Mouse (Mus musculus) heart, embryonic 14.5 days (tissue): ENCODE data around the gene Trim32. TPM values are rescaled to one million over a fixed set of nuclear protein-coding genes. Genes with fewer than 3 reads are reported as not detected.
A peak's percentile ranks its signal among the peaks of the same experiment; 100 is the strongest.

Experiments
- ATAC-seq: fragments of 200-750 bp; cut with Nextera tagmentation; 2 replicates; pipeline ENCODE4 v1.8.0; 2017; ENCODE audit warnings: low read depth, moderate TSS enrichment; ENCODE audit not compliant: insufficient number of reproducible peaks, insufficient read depth, low FRiP score
- H3K27ac ChIP-seq, 2 experiments: fragments of 200-500 bp in 1 of 2; fragments of 300-500 bp in 1 of 2; sonication (generic) in 1 of 2; replicated peaks in 1 of 2; 2 replicates each; pipeline ENCODE4 v1.5.1; 2012 to 2014; ENCODE audit warnings: low read depth in 2 of 2, low read length in 2 of 2, control low read depth in 1 of 2, mild to moderate bottlenecking in 1 of 2, mixed read lengths in 1 of 2; ENCODE audit not compliant: control insufficient read depth in 1 of 2, insufficient read depth in 1 of 2
- H3K27me3 ChIP-seq: fragments of 300-500 bp; sonication (generic); 2 replicates; pipeline ENCODE4 v1.6.1; 2014; ENCODE audit warnings: mild to moderate bottlenecking, low read length, control low read depth; ENCODE audit not compliant: control insufficient read depth, insufficient read depth
- H3K36me3 ChIP-seq: fragments of 300-500 bp; sonication (generic); 2 replicates; pipeline ENCODE4 v1.6.1; 2014; ENCODE audit warnings: mild to moderate bottlenecking, control low read depth, low read length, mixed read lengths; ENCODE audit not compliant: control insufficient read depth, insufficient read depth
- H3K4me1 ChIP-seq, 2 experiments: fragments of 200-500 bp in 1 of 2; fragments of 300-500 bp in 1 of 2; sonication (generic) in 1 of 2; 2 replicates each; pipeline ENCODE4 v1.6.1; 2012 to 2014; ENCODE audit warnings: low read length in 2 of 2, control low read depth in 1 of 2, mixed read lengths in 1 of 2; ENCODE audit not compliant: control insufficient read depth in 2 of 2, insufficient read depth in 2 of 2
- H3K4me2 ChIP-seq: fragments of 300-500 bp; sonication (generic); 2 replicates; pipeline ENCODE4 v1.6.1; 2014; ENCODE audit warnings: mild to moderate bottlenecking, low read length
- H3K4me3 ChIP-seq, 2 experiments: fragments of 200-500 bp in 1 of 2; fragments of 300-500 bp in 1 of 2; sonication (generic) in 1 of 2; 2 replicates each; pipeline ENCODE4 v1.5.1; 2012 to 2014; ENCODE audit warnings: low read length in 2 of 2, mild to moderate bottlenecking in 2 of 2, control low read depth in 1 of 2, low read depth in 1 of 2, moderate library complexity in 1 of 2; ENCODE audit not compliant: control insufficient read depth in 1 of 2, insufficient read depth in 1 of 2
- H3K9ac ChIP-seq: fragments of 300-500 bp; sonication (generic); 2 replicates; pipeline ENCODE4 v1.6.1; 2014; ENCODE audit warnings: mild to moderate bottlenecking, low read length
- H3K9me3 ChIP-seq: fragments of 300-500 bp; sonication (generic); 2 replicates; pipeline ENCODE4 v1.6.1; 2016; ENCODE audit warnings: low read length, control low read depth; ENCODE audit not compliant: control insufficient read depth
- WGBS: fragments of 180-500 bp; shearing (Covaris S2); extraction: QIAGEN DNeasy Blood & Tissue Kit; methylation state at CpG from one replicate; pipeline ENCODE4 v1.1.7; 2014; 5-methylcytosine and 5-hydroxymethylcytosine counted together
- polyA plus RNA-seq: library from polyadenylated mRNA; unstranded; fragments of >200 nt; fragmentation: Nextera tagmentation; extraction: Ambion mirVana; gene quantifications from 2 replicates; pipeline ENCODE4 v1.2.1, GENCODE M21; 2014

The Trim32 gene
- 31.5 and 32.5 TPM in 2 replicates for polyA plus RNA-seq

GRCm38 (mm10) chr4:65604504-65605150 lies at the start of gene Trim32:
TSS of gene Trim32 (plus strand) at chr4:65604986.
- no peaks in the 10 kb centered on the region for H3K36me3 ChIP-seq
- peak within 1 kb of the TSS; percentile 20 to 50 for H3K27ac ChIP-seq
- peak within 1 kb of the TSS; percentile 85 for H3K4me2 ChIP-seq
- peak within 1 kb of the TSS; percentile 81 to 84 for H3K4me3 ChIP-seq
- H3K27me3 ChIP-seq = no peaks in the 10 kb centered on the region
- H3K4me1 ChIP-seq = peaks cover 10 to 34% of the 10 kb centered on the region in 2 experiments
- peak within 1 kb of the TSS; percentile 93 for H3K9ac ChIP-seq
- ATAC-seq = peak; percentile 94
- 3% methylated on average over 33 of the region's 33 CpGs for WGBS
- no peaks in the 10 kb centered on the region for H3K9me3 ChIP-seq

GRCm38 (mm10) chr4:65565493-65565892 lies 39.3 kb upstream of the Trim32 start:
- Histone ChIP-seq H3K36me3 (no peaks in the 10 kb centered on the region), H3K27me3 (no peaks in the 10 kb centered on the region), H3K4me1 (no peaks in the 10 kb centered on the region), H3K9me3 (no peaks in the 10 kb centered on the region), H3K27ac (no peak overlapping the region), H3K9ac (no peak overlapping the region), H3K4me3 (no peak overlapping the region), H3K4me2 (no peak overlapping the region)
- ATAC-seq = no peak
- WGBS = 69% methylated on average over 4 of the region's 4 CpGs

GRCm38 (mm10) chr4:65580254-65580653 lies 24.5 kb upstream of the Trim32 start:
- 63% methylated on average over 1 of the region's 1 CpGs for WGBS
- H3K9ac ChIP-seq = no peak overlapping the region
- H3K9me3 ChIP-seq = no peaks in the 10 kb centered on the region
- H3K4me2 ChIP-seq = no peak overlapping the region
- ATAC-seq = no peak
- H3K4me3 ChIP-seq = no peak overlapping the region
- H3K27me3 ChIP-seq = no peaks in the 10 kb centered on the region
- no peaks in the 10 kb centered on the region for H3K4me1 ChIP-seq
- H3K36me3 ChIP-seq = no peaks in the 10 kb centered on the region
- no peak overlapping the region for H3K27ac ChIP-seq

GRCm38 (mm10) chr4:65586947-65587346 lies 17.8 kb upstream of the Trim32 start:
- no peak for ATAC-seq
- H3K27me3 ChIP-seq = no peaks in the 10 kb centered on the region
- no peak overlapping the region for H3K27ac ChIP-seq
- H3K36me3 ChIP-seq = no peaks in the 10 kb centered on the region
- 31% methylated on average over 5 of the region's 5 CpGs for WGBS
- H3K4me2 ChIP-seq = no peak overlapping the region
- H3K4me1 ChIP-seq = peaks cover 3 to 8% of the 10 kb centered on the region in 2 experiments
- no peak overlapping the region for H3K4me3 ChIP-seq
- H3K9ac ChIP-seq = no peak overlapping the region
- H3K9me3 ChIP-seq = no peaks in the 10 kb centered on the region

- Histone ChIP-seq H3K4me2 (no peak overlapping the region), H3K9me3 (no peaks in the 10 kb centered on the region)
- no peak for ATAC-seq
Measured at GRCm38 (mm10) chr4:65589780-65590179, 15.0 kb upstream of the Trim32 start.

GRCm38 (mm10) chr4:65594601-65595369 lies 10.0 kb upstream of the Trim32 start:
- H3K9me3 ChIP-seq = no peaks in the 10 kb centered on the region
- no peaks in the 10 kb centered on the region for H3K27me3 ChIP-seq
- no peak overlapping the region for H3K4me3 ChIP-seq
- H3K4me1 ChIP-seq = no peaks in the 10 kb centered on the region
- no peaks in the 10 kb centered on the region for H3K36me3 ChIP-seq
- no peak for ATAC-seq
- WGBS = 59% methylated on average over 5 of the region's 5 CpGs
- no peak overlapping the region for H3K9ac ChIP-seq
- no peak overlapping the region for H3K4me2 ChIP-seq
- H3K27ac ChIP-seq = no peak overlapping the region

More at GRCm38 (mm10) chr4:65589780-65590179, 15.0 kb upstream of the Trim32 start:
- Histone ChIP-seq H3K27ac (no peak overlapping the region), H3K27me3 (no peaks in the 10 kb centered on the region), H3K36me3 (no peaks in the 10 kb centered on the region), H3K4me1 (peaks cover 3 to 8% of the 10 kb centered on the region in 2 experiments), H3K4me3 (no peak overlapping the region), H3K9ac (no peak overlapping the region)

- Histone ChIP-seq H3K27ac (peak overlapping the region in 1 of 2 experiments; percentile 50; a peak in 1 of 4 replicates), H3K4me2 (peak overlapping the region; percentile 85), H3K9me3 (no peaks in the 10 kb centered on the region), H3K9ac (peak overlapping the region; percentile 93), H3K4me1 (peaks cover 10 to 38% of the 10 kb centered on the region in 2 experiments), H3K36me3 (no peaks in the 10 kb centered on the region), H3K4me3 (peak overlapping the region; percentile 81 to 84), H3K27me3 (no peaks in the 10 kb centered on the region)
- ATAC-seq = peak; percentile 46
- WGBS = under 1% methylated on average over 21 of the region's 21 CpGs
Measured at GRCm38 (mm10) chr4:65605151-65605702, 441 bp downstream of the Trim32 start.
